18 mouse cellular contexts compared by ENCODE assay signal in genomic region chr2:146577096-146577495, GRCm38 (mm10).
DNase-seq lines count a peak whose midpoint lies in the region; ATAC-seq and TF ChIP-seq lines count a peak whose summit lies in the region.
"Had no signal": no experiment of that assay in that cellular context is flagged by ENCODE, and none has a peak within 500 bp of the region (broad histone marks: within the 10 kb centered on the region; RNA-seq: fewer than 3 reads in every experiment).

No protein-coding gene starts in this region.

- TF ChIP-seq EP300 in liver, postnatal 0 days (IDR thresholded peaks at IDR 0.05; ENCODE audit: low read depth): no peak

- no peak overlapping the region for H3K27ac ChIP-seq in liver, embryonic 11.5 days (ENCODE audit: low read depth, low read length)
- H3K27ac ChIP-seq in intestine, postnatal 0 days (ENCODE audit: low read depth, low read length): peak overlapping the region; percentile 24
- peak overlapping the region; percentile 80 for H3K27ac ChIP-seq in liver, postnatal 0 days (ENCODE audit: low read depth)
- H3K27ac ChIP-seq: embryonic facial prominence, embryonic 10.5 days; hindbrain, embryonic 10.5 days; hindbrain, postnatal 0 days; midbrain, embryonic 10.5 days had no signal

- H3K36me3 ChIP-seq in liver, embryonic 11.5 days (ENCODE audit: control insufficient read depth, insufficient read depth, low read length): no peaks in the 10 kb centered on the region
- H3K36me3 ChIP-seq in intestine, postnatal 0 days (ENCODE audit: control insufficient read depth, insufficient read depth): no peaks in the 10 kb centered on the region
- no peaks in the 10 kb centered on the region for H3K36me3 ChIP-seq in liver, postnatal 0 days (replicated peaks; ENCODE audit: insufficient read depth, low read length)
- H3K36me3 ChIP-seq: embryonic facial prominence, embryonic 10.5 days; heart, embryonic 15.5 days; hindbrain, embryonic 10.5 days; midbrain, embryonic 10.5 days had no signal

- H3K9ac ChIP-seq in liver, embryonic 11.5 days (ENCODE audit: low read depth, low read length): no peak overlapping the region
- H3K9ac ChIP-seq in intestine, postnatal 0 days (ENCODE audit: low read depth, low read length): no peak overlapping the region
- H3K9ac ChIP-seq in liver, postnatal 0 days (replicated peaks): no peak overlapping the region
- H3K9ac ChIP-seq: heart, embryonic 15.5 days had no signal

- TF ChIP-seq CTCF in intestine, postnatal 0 days (IDR thresholded peaks at IDR 0.05; ENCODE audit: low read depth): no peak
- TF ChIP-seq CTCF in liver, postnatal 0 days (IDR thresholded peaks at IDR 0.05; ENCODE audit: low read depth): no peak

- peak; percentile 10 for DNase-seq in liver
- DNase-seq in liver, embryonic 11.5 days (ENCODE audit: low spot score): no peak
- peak; percentile 19 for DNase-seq in kidney, postnatal 10 days
- peak; percentile 20 for DNase-seq in liver, postnatal 0 days
- DNase-seq in cerebellum, adult 8-10 months: no peak
- DNase-seq in cerebellum, adult 9-10 months: no peak
- no peak for DNase-seq in adrenal gland, adult 2 months
- DNase-seq: B cell, adult 2 months; cerebellum, adult 2 months; gastrocnemius, postnatal 10 days; layer of hippocampus, postnatal 36 days; spleen, adult 18-20 months had no signal

- no peaks in the 10 kb centered on the region for H3K9me3 ChIP-seq in liver, embryonic 11.5 days (ENCODE audit: control insufficient read depth, low read length)
- no peaks in the 10 kb centered on the region for H3K9me3 ChIP-seq in intestine, postnatal 0 days (ENCODE audit: control insufficient read depth)
- H3K9me3 ChIP-seq in liver, postnatal 0 days (ENCODE audit: low read length): no peaks in the 10 kb centered on the region
- H3K9me3 ChIP-seq: embryonic facial prominence, embryonic 10.5 days; heart, embryonic 15.5 days; hindbrain, embryonic 10.5 days; midbrain, embryonic 10.5 days had no signal

- H3K4me1 ChIP-seq in liver, embryonic 11.5 days (replicated peaks; ENCODE audit: control insufficient read depth, insufficient read depth, low read length): no peaks in the 10 kb centered on the region
- 0 out of 2 replicates have a peak, but pooled peaks cover 4% of the 10 kb centered on the region for H3K4me1 ChIP-seq in intestine, postnatal 0 days (replicated peaks; ENCODE audit: control insufficient read depth, insufficient read depth, low read length)
- peaks cover 10% of the 10 kb centered on the region for H3K4me1 ChIP-seq in liver, postnatal 0 days (ENCODE audit: insufficient read depth)
- H3K4me1 ChIP-seq: hindbrain, embryonic 10.5 days; midbrain, embryonic 10.5 days had no signal

- H3K27me3 ChIP-seq in liver, embryonic 11.5 days (replicated peaks; ENCODE audit: control insufficient read depth, insufficient read depth, low read length): no peaks in the 10 kb centered on the region
- no peaks in the 10 kb centered on the region for H3K27me3 ChIP-seq in intestine, postnatal 0 days (replicated peaks; ENCODE audit: control insufficient read depth, insufficient read depth, low read length)
- H3K27me3 ChIP-seq in liver, postnatal 0 days (ENCODE audit: insufficient read depth, low read length): no peaks in the 10 kb centered on the region
- H3K27me3 ChIP-seq: heart, embryonic 15.5 days had no signal

- WGBS in liver, embryonic 11.5 days: 69% methylated on average over 3 of the region's 3 CpGs
- 25% methylated on average over 3 of the region's 3 CpGs for WGBS in intestine, postnatal 0 days
- WGBS in liver, postnatal 0 days (ENCODE audit: insufficient replicate concordance): 48% methylated on average over 3 of the region's 3 CpGs

- H3K4me2 ChIP-seq in liver, embryonic 11.5 days: no peak overlapping the region
- H3K4me2 ChIP-seq in intestine, postnatal 0 days (replicated peaks; ENCODE audit: low read depth): no peak overlapping the region
- H3K4me2 ChIP-seq in liver, postnatal 0 days (ENCODE audit: low read depth, low read length): no peak overlapping the region
- H3K4me2 ChIP-seq: heart, embryonic 15.5 days had no signal

- ATAC-seq in liver, embryonic 11.5 days (replicated peaks; ENCODE audit: low FRiP score): no peak
- ATAC-seq in intestine, postnatal 0 days: peak; percentile 81
- peak; percentile 80; the same call in 1 of the 2 replicates for ATAC-seq in liver, postnatal 0 days
- ATAC-seq: hindbrain, postnatal 0 days had no signal

- H3K4me3 ChIP-seq in liver, embryonic 11.5 days (ENCODE audit: low read depth, low read length): no peak overlapping the region
- no peak overlapping the region for H3K4me3 ChIP-seq in intestine, postnatal 0 days (ENCODE audit: low read depth, low read length)
- H3K4me3 ChIP-seq in liver, postnatal 0 days (ENCODE audit: low read depth, low read length): no peak overlapping the region
- H3K4me3 ChIP-seq: embryonic facial prominence, embryonic 10.5 days; heart, embryonic 15.5 days; hindbrain, embryonic 10.5 days; midbrain, embryonic 10.5 days had no signal

Comparison
In these comparisons a context has a peak if more than half of its experiments do, and no peak if none do; other contexts are left out.
1. DNase-seq: peak in liver (single experiment), kidney, postnatal 10 days (single experiment) and liver, postnatal 0 days (single experiment); none in liver, embryonic 11.5 days (single experiment), cerebellum, adult 8-10 months (single experiment), cerebellum, adult 9-10 months (single experiment) and adrenal gland, adult 2 months (single experiment).